Mouse (Mus musculus): ENCODE results near the gene Paxx. TPM values are rescaled to one million over a fixed set of nuclear protein-coding genes. Genes with fewer than 3 reads are reported as not detected.

Paxx gene
- total and polyA plus RNA-seq, 3 experiments = 17.7 to 36.8 (median 20.6) TPM

DNA sequence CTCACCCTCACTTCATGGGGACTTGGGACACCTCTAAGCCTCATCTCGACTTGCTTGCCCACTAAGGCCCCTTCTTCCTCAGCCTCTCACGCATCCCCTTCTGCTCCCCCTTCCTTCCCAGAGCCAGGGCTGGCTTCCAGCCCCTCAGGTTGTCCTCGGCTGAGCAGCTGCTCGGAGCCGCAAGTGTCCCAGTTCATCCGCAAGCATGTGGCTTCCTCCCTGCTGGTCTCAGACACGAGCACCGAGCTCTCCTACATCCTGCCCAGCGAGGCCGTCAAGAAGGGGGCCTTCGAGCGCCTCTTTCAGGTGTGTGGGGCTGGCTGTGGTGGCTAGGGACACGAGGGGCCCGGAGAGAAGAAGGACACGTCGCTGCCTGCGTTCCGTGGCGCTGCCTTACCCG lies 19.8 kb downstream of the Paxx start:
- WGBS = 81% methylated on average over 20 of the region's 20 CpGs
- H3K4me1 ChIP-seq (ENCODE audit: control insufficient read depth, insufficient read depth, low read length) = no peaks in the 10 kb centered on the region
- TF ChIP-seq EP300 (IDR thresholded peaks at IDR 0.05; ENCODE audit: insufficient read depth, low read depth, low read length) = no peak
- no peaks in the 10 kb centered on the region for H3K36me3 ChIP-seq (ENCODE audit: control insufficient read depth, insufficient read depth, low read length)
- H3K4me3 ChIP-seq = no peak overlapping the region
- no peaks in the 10 kb centered on the region for H3K79me2 ChIP-seq (replicated peaks; ENCODE audit: control insufficient read depth, insufficient read depth, low read length)
- no peak overlapping the region for H3K9ac ChIP-seq (ENCODE audit: low read depth, low read length)
- no peak overlapping the region for H3K27ac ChIP-seq
- H3K27me3 ChIP-seq (ENCODE audit: control insufficient read depth, insufficient read depth, low read length) = no peaks in the 10 kb centered on the region
- intact Hi-C loops (cut with DNase I) = no loop called here
- no peak for DNase-seq

DNA sequence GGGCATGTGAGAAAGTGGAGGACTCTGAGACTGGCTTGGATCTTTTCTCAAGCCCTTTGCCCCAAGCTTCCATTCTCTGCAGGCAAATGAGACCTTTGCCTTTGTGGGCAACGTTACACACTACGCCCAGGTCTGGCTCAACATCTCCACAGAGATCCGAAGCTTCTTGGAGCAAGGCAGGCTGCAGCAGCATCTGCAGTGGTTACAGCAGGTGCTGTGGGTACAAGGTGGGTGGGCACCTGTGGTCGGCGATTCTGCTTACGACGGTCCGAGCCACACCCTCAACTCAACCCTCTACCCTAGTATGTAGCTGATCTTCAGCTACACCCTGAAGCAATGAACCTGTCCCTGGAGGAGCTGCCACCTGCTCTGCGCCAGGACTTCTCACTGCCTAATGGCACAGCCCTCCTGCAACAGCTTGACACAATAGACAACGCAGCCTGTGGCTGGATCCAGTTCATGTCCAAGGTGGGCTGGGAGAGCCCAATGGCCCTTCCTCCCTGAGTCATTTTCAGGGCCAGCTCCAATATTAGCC lies 24.5 kb downstream of the Paxx start:
- H3K27ac ChIP-seq = no peak overlapping the region
- H3K79me2 ChIP-seq (replicated peaks; ENCODE audit: control insufficient read depth, insufficient read depth, low read length) = no peaks in the 10 kb centered on the region
- H3K36me3 ChIP-seq (ENCODE audit: control insufficient read depth, insufficient read depth, low read length) = no peaks in the 10 kb centered on the region
- WGBS = 84% methylated on average over 10 of the region's 10 CpGs
- DNase-seq = no peak
- H3K9ac ChIP-seq (ENCODE audit: low read depth, low read length) = no peak overlapping the region
- H3K4me3 ChIP-seq = no peak overlapping the region
- intact Hi-C loops (cut with DNase I) = no loop called here
- no peak for TF ChIP-seq CTCF (IDR thresholded peaks at IDR 0.05)
- no peaks in the 10 kb centered on the region for H3K27me3 ChIP-seq (ENCODE audit: control insufficient read depth, insufficient read depth, low read length)
- H3K4me1 ChIP-seq (ENCODE audit: control insufficient read depth, insufficient read depth, low read length) = no peaks in the 10 kb centered on the region

DNA sequence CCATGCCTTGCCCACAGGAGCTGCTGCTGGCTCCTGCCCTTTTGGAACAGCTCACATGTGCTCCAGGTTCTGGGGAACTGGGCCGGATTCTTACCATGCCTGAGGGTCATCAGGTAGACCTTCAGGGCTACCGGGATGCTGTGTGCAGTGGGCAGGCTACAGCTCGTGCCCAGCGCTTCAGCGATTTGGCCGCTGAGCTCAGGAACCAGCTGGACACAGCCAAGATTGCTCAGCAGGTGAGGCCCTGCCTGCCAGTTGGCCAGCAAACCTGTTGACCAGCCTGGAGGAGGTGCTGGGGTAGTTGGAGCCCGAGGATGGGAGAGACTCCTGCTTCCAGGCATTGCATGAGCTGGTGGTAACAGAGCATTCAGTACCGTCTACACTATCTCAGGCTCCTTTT lies 26.6 kb downstream of the Paxx start:
- Histone ChIP-seq H3K79me2 (replicated peaks; ENCODE audit: control insufficient read depth, insufficient read depth, low read length) (no peaks in the 10 kb centered on the region), H3K4me3 (no peak overlapping the region), H3K4me1 (ENCODE audit: control insufficient read depth, insufficient read depth, low read length) (no peaks in the 10 kb centered on the region), H3K36me3 (ENCODE audit: control insufficient read depth, insufficient read depth, low read length) (no peaks in the 10 kb centered on the region), H3K9ac (ENCODE audit: low read depth, low read length) (no peak overlapping the region), H3K27me3 (ENCODE audit: control insufficient read depth, insufficient read depth, low read length) (no peaks in the 10 kb centered on the region), H3K27ac (no peak overlapping the region)
- TF ChIP-seq EP300 (IDR thresholded peaks at IDR 0.05; ENCODE audit: insufficient read depth, low read depth, low read length) = no peak
- no peak for TF ChIP-seq POLR2A (IDR thresholded peaks at IDR 0.05; ENCODE audit: insufficient read depth, low read depth, low read length)
- no peak for TF ChIP-seq CTCF (IDR thresholded peaks at IDR 0.05)
- WGBS = 85% methylated on average over 8 of the region's 8 CpGs
- DNase-seq = no peak
- intact Hi-C loops (cut with DNase I) = no loop called here

GRCm38 (mm10) chr2:25433101-25433500 lies 27.8 kb downstream of the Paxx start:
- Histone ChIP-seq H3K27ac (no peak overlapping the region), H3K9ac (ENCODE audit: low read depth, low read length) (no peak overlapping the region), H3K27me3 (ENCODE audit: control insufficient read depth, insufficient read depth, low read length) (no peaks in the 10 kb centered on the region), H3K79me2 (replicated peaks; ENCODE audit: control insufficient read depth, insufficient read depth, low read length) (no peaks in the 10 kb centered on the region), H3K4me1 (ENCODE audit: control insufficient read depth, insufficient read depth, low read length) (no peaks in the 10 kb centered on the region; the same call in 1 of the 2 replicates), H3K4me3 (no peak overlapping the region), H3K36me3 (ENCODE audit: control insufficient read depth, insufficient read depth, low read length) (no peaks in the 10 kb centered on the region)
- TF ChIP-seq CTCF (IDR thresholded peaks at IDR 0.05) (no peak), POLR2A (IDR thresholded peaks at IDR 0.05; ENCODE audit: insufficient read depth, low read depth, low read length) (no peak), EP300 (IDR thresholded peaks at IDR 0.05; ENCODE audit: insufficient read depth, low read depth, low read length) (no peak)
- 83% methylated on average over 17 of the region's 17 CpGs for WGBS
- intact Hi-C loops (cut with DNase I) = no loop called here
- DNase-seq = no peak

DNA sequence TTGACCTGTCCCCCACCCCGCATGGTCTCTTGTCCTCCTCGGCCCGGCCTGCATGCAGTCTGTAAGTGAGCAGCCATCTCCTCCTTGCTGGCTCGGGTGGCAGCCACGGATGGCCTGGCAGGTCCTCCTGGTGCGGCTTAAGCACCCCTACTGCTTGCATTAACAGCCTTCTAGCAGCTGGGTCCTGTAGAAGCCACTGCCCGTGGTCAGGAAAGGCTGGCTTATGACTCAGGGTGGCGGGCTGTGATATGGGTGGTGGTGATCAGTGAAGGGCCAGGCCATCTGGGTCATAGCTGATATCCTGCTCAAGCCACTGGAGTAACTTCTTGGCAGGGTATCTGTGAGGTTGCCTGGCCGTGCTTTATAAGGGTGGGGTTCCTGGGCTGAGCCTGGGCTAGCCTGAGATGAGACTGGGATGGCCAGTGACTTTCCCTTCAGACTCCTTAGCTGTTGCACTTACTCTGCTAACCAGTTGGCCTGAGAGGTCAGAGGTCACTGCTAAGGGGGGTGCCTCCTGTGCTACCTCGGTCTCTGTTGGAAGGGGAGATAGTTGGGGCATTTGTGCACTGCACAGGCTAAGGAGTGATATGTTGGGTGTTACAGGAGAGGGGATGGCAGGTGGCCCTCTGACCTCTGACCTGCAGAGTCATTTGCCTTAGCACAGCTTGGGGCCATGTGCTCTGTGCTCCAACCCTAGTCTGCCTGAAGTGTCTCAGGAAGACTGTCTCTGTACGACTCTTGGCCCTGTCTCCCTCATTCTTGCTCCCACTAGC lies 28.4 kb downstream of the Paxx start:
- Histone ChIP-seq H3K27me3 (ENCODE audit: control insufficient read depth, insufficient read depth, low read length) (no peaks in the 10 kb centered on the region), H3K36me3 (ENCODE audit: control insufficient read depth, insufficient read depth, low read length) (no peaks in the 10 kb centered on the region), H3K4me1 (ENCODE audit: control insufficient read depth, insufficient read depth, low read length) (no peaks in the 10 kb centered on the region; the same call in 1 of the 2 replicates), H3K79me2 (replicated peaks; ENCODE audit: control insufficient read depth, insufficient read depth, low read length) (no peaks in the 10 kb centered on the region), H3K9ac (ENCODE audit: low read depth, low read length) (no peak overlapping the region), H3K27ac (no peak overlapping the region), H3K4me3 (no peak overlapping the region)
- no peak for DNase-seq
- intact Hi-C loops (cut with DNase I) = no loop called here
- no peak for TF ChIP-seq EP300 (IDR thresholded peaks at IDR 0.05; ENCODE audit: insufficient read depth, low read depth, low read length)
- no peak for TF ChIP-seq CTCF (IDR thresholded peaks at IDR 0.05)
- TF ChIP-seq POLR2A (IDR thresholded peaks at IDR 0.05; ENCODE audit: insufficient read depth, low read depth, low read length) = no peak
- 76% methylated on average over 11 of the region's 11 CpGs for WGBS

- no peak for TF ChIP-seq EP300 (IDR thresholded peaks at IDR 0.05; ENCODE audit: insufficient read depth, low read depth, low read length)
- TF ChIP-seq POLR2A (IDR thresholded peaks at IDR 0.05; ENCODE audit: insufficient read depth, low read depth, low read length) = no peak
- TF ChIP-seq CTCF (IDR thresholded peaks at IDR 0.05) = no peak
- no peak for DNase-seq
- intact Hi-C loops (cut with DNase I) = loop anchor here (2.0 kb wide), 1 partner anchor 29 kb away; the partner anchor contains the start of gene Paxx
These were observed 29.5 kb downstream of the Paxx start for GRCm38 (mm10) chr2:25431308-25431855.

More at GRCm38 (mm10) chr2:25431308-25431855, 29.5 kb downstream of the Paxx start:
- Histone ChIP-seq H3K36me3 (ENCODE audit: control insufficient read depth, insufficient read depth, low read length) (no peaks in the 10 kb centered on the region), H3K4me1 (ENCODE audit: control insufficient read depth, insufficient read depth, low read length) (no peaks in the 10 kb centered on the region; the same call in 1 of the 2 replicates), H3K27me3 (ENCODE audit: control insufficient read depth, insufficient read depth, low read length) (no peaks in the 10 kb centered on the region), H3K9ac (ENCODE audit: low read depth, low read length) (no peak overlapping the region), H3K27ac (no peak overlapping the region), H3K4me3 (no peak overlapping the region), H3K79me2 (replicated peaks; ENCODE audit: control insufficient read depth, insufficient read depth, low read length) (no peaks in the 10 kb centered on the region)
- WGBS = 85% methylated on average over 6 of the region's 6 CpGs

All from heart, adult 2 months (tissue).